ENCODE assay signal across 8 mouse cellular contexts in the genomic region with DNA sequence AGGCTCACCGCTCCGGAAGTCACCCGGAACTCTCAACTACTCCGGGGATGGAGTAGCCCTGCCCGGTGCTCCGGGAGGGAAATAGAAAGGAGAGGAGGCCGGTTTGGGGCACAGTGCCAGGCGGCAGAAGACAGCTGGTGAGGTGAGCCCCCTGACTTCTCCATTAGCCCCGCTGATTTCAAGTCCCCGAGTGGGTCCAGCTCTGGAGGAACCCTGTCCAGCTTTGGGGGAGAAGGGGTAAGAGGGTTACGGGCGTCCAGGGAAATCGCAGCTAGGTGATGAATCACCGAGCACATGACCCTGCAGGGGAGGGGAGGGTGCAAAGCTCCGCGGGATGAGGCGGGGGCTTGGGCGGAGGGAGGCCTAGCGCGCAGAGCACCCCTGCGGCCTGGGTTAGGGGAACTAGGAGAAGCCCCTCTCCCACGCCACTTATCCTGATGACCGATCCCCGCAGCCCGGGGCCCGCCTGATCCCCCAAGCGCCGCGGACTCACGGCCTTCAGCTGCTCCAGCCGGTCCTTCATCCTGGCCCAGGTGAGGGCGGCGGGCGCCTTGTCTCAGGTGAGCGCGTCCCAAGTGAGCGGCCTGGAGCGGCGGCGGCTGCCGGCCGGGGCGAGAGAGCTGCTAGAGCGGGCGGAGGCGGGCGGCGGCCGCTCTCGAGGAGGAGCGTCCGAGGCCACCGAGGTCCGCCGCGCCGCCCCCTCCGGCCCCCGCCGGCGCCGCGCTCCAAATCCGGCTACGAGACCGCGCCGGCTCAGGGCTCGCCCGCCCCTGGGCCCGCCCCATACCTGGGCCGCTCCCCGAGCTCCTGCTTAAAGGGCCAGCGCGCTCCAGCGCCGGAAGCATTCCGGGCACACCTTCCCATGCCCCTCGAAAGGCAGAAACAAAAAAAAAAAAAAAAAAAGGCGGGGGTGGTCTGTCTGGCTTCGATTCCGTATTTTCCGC. TPM values are rescaled to one million over a fixed set of nuclear protein-coding genes. Genes with fewer than 3 reads are reported as not detected.
A peak's percentile ranks its signal among the peaks of the same experiment; 100 is the strongest.
DNase-seq lines count a peak whose midpoint lies in the region; ATAC-seq and TF ChIP-seq lines count a peak whose summit lies in the region.

No protein-coding gene starts in this region.

- H3K9ac ChIP-seq in heart, embryonic 14.5 days (ENCODE audit: low read length): peak overlapping the region; percentile 73
- peak overlapping the region; percentile 88 for H3K9ac ChIP-seq in kidney, postnatal 0 days (ENCODE audit: low read depth, low read length)
- peak overlapping the region; percentile 46 for H3K9ac ChIP-seq in liver, embryonic 12.5 days

- DNase-seq in B cell, adult 2 months: peak; percentile 28 to 36
- peak; percentile 40 for DNase-seq in forebrain, embryonic 10.5 days (ENCODE audit: extremely low spot score, low spot score)
- DNase-seq in kidney, postnatal 0 days (ENCODE audit: low spot score): peak; percentile 59
- peak; percentile 14 for DNase-seq in naive thymus-derived CD4-positive, alpha-beta T cell, adult 2 months (ENCODE audit: low read depth)

- peak overlapping the region; percentile 91 for H3K4me2 ChIP-seq in heart, embryonic 14.5 days (ENCODE audit: low read length)
- H3K4me2 ChIP-seq in kidney, postnatal 0 days (ENCODE audit: low read length): peak overlapping the region; percentile 78
- H3K4me2 ChIP-seq in liver, embryonic 12.5 days: peak overlapping the region; percentile 76

- no peak for TF ChIP-seq CTCF in bone marrow, adult 2 months (IDR thresholded peaks at IDR 0.05; ENCODE audit: control insufficient read depth, insufficient read depth, low read length)
- no peak for TF ChIP-seq CTCF in kidney, postnatal 0 days (IDR thresholded peaks at IDR 0.05; ENCODE audit: low read depth)
- TF ChIP-seq CTCF in testis, adult 2 months (IDR thresholded peaks at IDR 0.05; ENCODE audit: control insufficient read depth, insufficient read depth, insufficient replicate concordance, low read depth, low read length): no peak

- peak overlapping the region; percentile 71 for H3K27ac ChIP-seq in bone marrow, adult 2 months (ENCODE audit: control insufficient read depth, insufficient read depth, low read depth, low read length, poor library complexity)
- H3K27ac ChIP-seq in forebrain, embryonic 10.5 days: peak overlapping the region; percentile 80
- H3K27ac ChIP-seq in heart, embryonic 14.5 days (replicated peaks in 1 of 2; ENCODE audit: control insufficient read depth in 1 of 2, insufficient read depth in 1 of 2, low read depth in 2 of 2, low read length in 2 of 2): no peak overlapping the region
- H3K27ac ChIP-seq in kidney, postnatal 0 days: peak overlapping the region; percentile 86
- H3K27ac ChIP-seq in liver, embryonic 12.5 days: no peak overlapping the region
- no peak overlapping the region for H3K27ac ChIP-seq in testis, adult 2 months (ENCODE audit: control insufficient read depth, insufficient read depth, low read depth, low read length)

- ATAC-seq in heart, embryonic 14.5 days (ENCODE audit: insufficient number of reproducible peaks, insufficient read depth, low FRiP score, low read depth): peak; percentile 57
- ATAC-seq in kidney, postnatal 0 days (replicated peaks; ENCODE audit: low FRiP score, low read depth): peak; percentile 77
- ATAC-seq in liver, embryonic 12.5 days: peak; percentile 65

- no peaks in the 10 kb centered on the region for H3K36me3 ChIP-seq in forebrain, embryonic 10.5 days (replicated peaks)
- H3K36me3 ChIP-seq in heart, embryonic 14.5 days (ENCODE audit: control insufficient read depth, insufficient read depth, low read length): no peaks in the 10 kb centered on the region
- no peaks in the 10 kb centered on the region for H3K36me3 ChIP-seq in kidney, postnatal 0 days (ENCODE audit: insufficient read depth, low read length)
- no peaks in the 10 kb centered on the region for H3K36me3 ChIP-seq in liver, embryonic 12.5 days
- H3K36me3 ChIP-seq in testis, adult 2 months (ENCODE audit: control insufficient read depth, insufficient read depth, low read length): no peaks in the 10 kb centered on the region

- under 1% methylated on average over 77 of the region's 83 CpGs for WGBS in bone marrow, adult 2 months
- under 1% methylated on average over 82 of the region's 83 CpGs for WGBS in forebrain, embryonic 10.5 days
- WGBS in heart, embryonic 14.5 days: under 1% methylated on average over 82 of the region's 83 CpGs
- WGBS in kidney, postnatal 0 days: under 1% methylated on average over 72 of the region's 83 CpGs
- WGBS in liver, embryonic 12.5 days (ENCODE audit: insufficient replicate concordance): under 1% methylated on average over 78 of the region's 83 CpGs

- H3K9me3 ChIP-seq in forebrain, embryonic 10.5 days: no peaks in the 10 kb centered on the region
- H3K9me3 ChIP-seq in heart, embryonic 14.5 days (ENCODE audit: control insufficient read depth, low read length): no peaks in the 10 kb centered on the region
- H3K9me3 ChIP-seq in kidney, postnatal 0 days (replicated peaks; ENCODE audit: low read length): no peaks in the 10 kb centered on the region
- H3K9me3 ChIP-seq in liver, embryonic 12.5 days (replicated peaks): no peaks in the 10 kb centered on the region

- TF ChIP-seq POLR2A in bone marrow, adult 2 months (IDR thresholded peaks at IDR 0.05; ENCODE audit: borderline replicate concordance, control insufficient read depth, low read depth, low read length): 0 out of 2 replicates have a peak, but pooled peaks have one; percentile 5
- no peak for TF ChIP-seq POLR2A in testis, adult 2 months (IDR thresholded peaks at IDR 0.05; ENCODE audit: control insufficient read depth, low read depth, low read length)

- peaks cover 57% of the 10 kb centered on the region for H3K27me3 ChIP-seq in forebrain, embryonic 10.5 days (ENCODE audit: poor library complexity, severe bottlenecking)
- H3K27me3 ChIP-seq in heart, embryonic 14.5 days (ENCODE audit: control insufficient read depth, insufficient read depth, low read length): no peaks in the 10 kb centered on the region
- H3K27me3 ChIP-seq in kidney, postnatal 0 days (ENCODE audit: insufficient read depth, low read length): no peaks in the 10 kb centered on the region
- H3K27me3 ChIP-seq in liver, embryonic 12.5 days (replicated peaks): peaks cover 59% of the 10 kb centered on the region
- peaks cover 2% of the 10 kb centered on the region; the same call in 1 of the 2 replicates for H3K27me3 ChIP-seq in testis, adult 2 months (ENCODE audit: control insufficient read depth, insufficient read depth, low read length)

- H3K4me1 ChIP-seq in bone marrow, adult 2 months (ENCODE audit: control insufficient read depth, insufficient read depth, low read length): no peaks in the 10 kb centered on the region; the same call in 1 of the 2 replicates
- peaks cover 34% of the 10 kb centered on the region for H3K4me1 ChIP-seq in forebrain, embryonic 10.5 days
- H3K4me1 ChIP-seq in heart, embryonic 14.5 days (ENCODE audit: control insufficient read depth in 2 of 2, insufficient read depth in 2 of 2, low read length in 2 of 2): peaks cover 0 to 8% of the 10 kb centered on the region in 2 experiments; a peak in 2 of 4 replicates
- peaks cover 4% of the 10 kb centered on the region; the same call in 1 of the 2 replicates for H3K4me1 ChIP-seq in kidney, postnatal 0 days (replicated peaks; ENCODE audit: insufficient read depth, low read length)
- peaks cover 14% of the 10 kb centered on the region; the same call in 1 of the 2 replicates for H3K4me1 ChIP-seq in liver, embryonic 12.5 days
- H3K4me1 ChIP-seq in testis, adult 2 months (ENCODE audit: control insufficient read depth, insufficient read depth, low read length): peaks cover 5% of the 10 kb centered on the region

- H3K4me3 ChIP-seq in bone marrow, adult 2 months (replicated peaks; ENCODE audit: control insufficient read depth, low read depth, low read length): peak overlapping the region; percentile 65
- H3K4me3 ChIP-seq in forebrain, embryonic 10.5 days: peak overlapping the region; percentile 70
- peak overlapping the region; percentile 64 to 67 for H3K4me3 ChIP-seq in heart, embryonic 14.5 days (ENCODE audit: control insufficient read depth in 1 of 2, insufficient read depth in 1 of 2, low read depth in 1 of 2, low read length in 2 of 2)
- peak overlapping the region; percentile 85 for H3K4me3 ChIP-seq in kidney, postnatal 0 days (replicated peaks; ENCODE audit: low read depth, low read length)
- peak overlapping the region; percentile 58 for H3K4me3 ChIP-seq in liver, embryonic 12.5 days
- peak overlapping the region; percentile 54 for H3K4me3 ChIP-seq in testis, adult 2 months (ENCODE audit: control insufficient read depth, low read depth, low read length)

RNA-seq across cellular contexts. Expression of gene Stx3, which starts 0.7 kb away (rescaled TPM):
- polyA plus RNA-seq in bone marrow, adult 2 months (2011; ENCODE audit: insufficient read depth, insufficient read length, low replicate concordance, missing spikeins): 4.7 and 7.3 TPM in 2 replicates
- 10.7 and 12.4 TPM in 2 replicates for polyA plus RNA-seq in forebrain, embryonic 10.5 days (2016; fragmentation: Nextera tagmentation; extraction: Ambion mirVana)
- 5.8 and 7.0 TPM in 2 replicates for polyA plus RNA-seq in heart, embryonic 14.5 days (2014; fragmentation: Nextera tagmentation; extraction: Ambion mirVana)
- polyA plus RNA-seq in kidney, postnatal 0 days (2015; fragmentation: Nextera tagmentation; extraction: Ambion mirVana): 42.5 and 46.1 TPM in 2 replicates
- 2.5 TPM in 2 replicates for polyA plus RNA-seq in liver, embryonic 12.5 days (2016; fragmentation: Nextera tagmentation; extraction: Ambion mirVana)
- polyA plus RNA-seq in testis, adult 2 months (2012; rRNA removed): 0.61 and 0.87 TPM in 2 replicates

RNA-seq across cellular contexts. Expression of gene Olfr1417, which starts 20.5 kb away (rescaled TPM):
- polyA plus RNA-seq in bone marrow, adult 2 months (2011; ENCODE audit: insufficient read depth, insufficient read length, low replicate concordance, missing spikeins): not detected in 2 replicates
- polyA plus RNA-seq in forebrain, embryonic 10.5 days (2016; fragmentation: Nextera tagmentation; extraction: Ambion mirVana): 0.06 TPM in 1 of 2 replicates, not detected in the other
- 0.12 TPM in 1 of 2 replicates, not detected in the other for polyA plus RNA-seq in heart, embryonic 14.5 days (2014; fragmentation: Nextera tagmentation; extraction: Ambion mirVana)
- polyA plus RNA-seq in kidney, postnatal 0 days (2015; fragmentation: Nextera tagmentation; extraction: Ambion mirVana): 0.14 TPM in 1 of 2 replicates, not detected in the other
- not detected in 2 replicates for polyA plus RNA-seq in liver, embryonic 12.5 days (2016; fragmentation: Nextera tagmentation; extraction: Ambion mirVana)
- not detected in 2 replicates for polyA plus RNA-seq in testis, adult 2 months (2012; rRNA removed)

RNA-seq across cellular contexts. Expression of gene Olfr1418, which starts 42.4 kb away (rescaled TPM):
- polyA plus RNA-seq in bone marrow, adult 2 months (2011; ENCODE audit: insufficient read depth, insufficient read length, low replicate concordance, missing spikeins): not detected in 2 replicates
- not detected in 2 replicates for polyA plus RNA-seq in forebrain, embryonic 10.5 days (2016; fragmentation: Nextera tagmentation; extraction: Ambion mirVana)
- polyA plus RNA-seq in heart, embryonic 14.5 days (2014; fragmentation: Nextera tagmentation; extraction: Ambion mirVana): not detected in 2 replicates
- not detected in 2 replicates for polyA plus RNA-seq in kidney, postnatal 0 days (2015; fragmentation: Nextera tagmentation; extraction: Ambion mirVana)
- polyA plus RNA-seq in liver, embryonic 12.5 days (2016; fragmentation: Nextera tagmentation; extraction: Ambion mirVana): not detected in 2 replicates
- polyA plus RNA-seq in testis, adult 2 months (2012; rRNA removed): not detected in 2 replicates

RNA-seq across cellular contexts. Expression of gene Mrpl16, which starts 48.3 kb away (rescaled TPM):
- polyA plus RNA-seq in bone marrow, adult 2 months (2011; ENCODE audit: insufficient read depth, insufficient read length, low replicate concordance, missing spikeins): 17.4 and 17.5 TPM in 2 replicates
- polyA plus RNA-seq in forebrain, embryonic 10.5 days (2016; fragmentation: Nextera tagmentation; extraction: Ambion mirVana): 65.1 and 66.1 TPM in 2 replicates
- polyA plus RNA-seq in heart, embryonic 14.5 days (2014; fragmentation: Nextera tagmentation; extraction: Ambion mirVana): 79.1 and 80.3 TPM in 2 replicates
- polyA plus RNA-seq in kidney, postnatal 0 days (2015; fragmentation: Nextera tagmentation; extraction: Ambion mirVana): 66.7 and 69.8 TPM in 2 replicates
- polyA plus RNA-seq in liver, embryonic 12.5 days (2016; fragmentation: Nextera tagmentation; extraction: Ambion mirVana): 54.5 and 62.6 TPM in 2 replicates
- 19.5 and 20.4 TPM in 2 replicates for polyA plus RNA-seq in testis, adult 2 months (2012; rRNA removed)

RNA-seq across cellular contexts. Expression of gene Olfr1419, which starts 56.4 kb away (rescaled TPM):
- polyA plus RNA-seq in bone marrow, adult 2 months (2011; ENCODE audit: insufficient read depth, insufficient read length, low replicate concordance, missing spikeins): not detected in 2 replicates
- polyA plus RNA-seq in forebrain, embryonic 10.5 days (2016; fragmentation: Nextera tagmentation; extraction: Ambion mirVana): not detected in 2 replicates
- not detected in 2 replicates for polyA plus RNA-seq in heart, embryonic 14.5 days (2014; fragmentation: Nextera tagmentation; extraction: Ambion mirVana)
- polyA plus RNA-seq in kidney, postnatal 0 days (2015; fragmentation: Nextera tagmentation; extraction: Ambion mirVana): not detected in 2 replicates
- polyA plus RNA-seq in liver, embryonic 12.5 days (2016; fragmentation: Nextera tagmentation; extraction: Ambion mirVana): not detected in 2 replicates
- polyA plus RNA-seq in testis, adult 2 months (2012; rRNA removed): 0.05 and 0.06 TPM in 2 replicates

Comparison
In these comparisons a context has a peak if more than half of its experiments do, and no peak if none do; other contexts are left out.
1. H3K27ac ChIP-seq: peak in bone marrow, adult 2 months (single experiment), forebrain, embryonic 10.5 days (single experiment) and kidney, postnatal 0 days (single experiment); none in heart, embryonic 14.5 days (0 of 2), liver, embryonic 12.5 days (single experiment) and testis, adult 2 months (single experiment).
2. Peak in every context shown above with its lines, with median percentiles within 50 percentile points of each other: DNase-seq, H3K4me3 ChIP-seq, ATAC-seq, H3K4me2 ChIP-seq and H3K9ac ChIP-seq.